Mouse (Mus musculus) bone marrow, adult 2 months (tissue): ENCODE results near the gene Zfp687.

ENCODE experiments used
- CTCF ChIP-seq: fragments of 200-500 bp; IDR thresholded peaks from 2 replicates; pipeline ENCODE4 v1.5.1; 2011; ENCODE audit warnings: low read length, control low read depth; ENCODE audit not compliant: control insufficient read depth, insufficient read depth
- POLR2A ChIP-seq: fragments of 200-500 bp; IDR thresholded peaks from 2 replicates; pipeline ENCODE4 v1.6.1; 2011; ENCODE audit warnings: low read depth, mild to moderate bottlenecking, control low read depth, low read length, borderline replicate concordance; ENCODE audit not compliant: control insufficient read depth

DNA sequence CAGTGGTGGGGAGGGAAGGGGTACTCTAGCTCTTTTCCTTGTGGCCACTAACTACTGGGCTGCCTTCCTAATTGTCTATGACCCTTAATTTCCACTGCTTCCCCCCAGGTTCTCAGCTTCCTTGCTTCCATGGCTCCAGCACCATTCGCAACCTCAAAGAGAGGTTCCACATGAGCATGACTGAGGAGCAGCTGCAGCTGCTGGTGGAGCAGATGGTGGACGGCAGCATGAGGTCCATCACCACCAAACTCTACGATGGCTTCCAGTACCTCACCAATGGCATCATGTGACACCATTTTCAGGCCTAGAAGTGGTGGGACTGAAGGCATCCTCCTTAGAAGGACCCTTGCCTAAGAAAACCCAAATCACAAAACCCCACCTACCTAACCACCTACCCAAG, 9.6 kb downstream of the Zfp687 start:
- TF ChIP-seq CTCF = no peak
- no peak for TF ChIP-seq POLR2A
